Mouse (Mus musculus): ENCODE measurements around the gene Apbb2.
"Not testable (repeated sequence)": the region's sequence is repeated elsewhere in the genome, so short reads cannot be mapped to it uniquely, and the experiment has no call there.

Gene Apbb2

GRCm38 (mm10) chr5:66300576-66300975 lies 318.0 kb downstream of the Apbb2 start:
- no peak for DNase-seq (ENCODE audit: low read depth, low spot score)

GRCm38 (mm10) chr5:66298856-66299255 lies 319.7 kb downstream of the Apbb2 start:
- DNase-seq (ENCODE audit: low read depth, low spot score) = no peak

GRCm38 (mm10) chr5:66296116-66296515 lies 322.5 kb downstream of the Apbb2 start:
- no peak for DNase-seq (ENCODE audit: low read depth, low spot score)

- DNase-seq (ENCODE audit: low read depth, low spot score) = no peak
These were observed 323.6 kb downstream of the Apbb2 start for GRCm38 (mm10) chr5:66294952-66295351.

GRCm38 (mm10) chr5:66294106-66294625 lies 324.4 kb downstream of the Apbb2 start:
- no peak for DNase-seq (ENCODE audit: low read depth, low spot score)

GRCm38 (mm10) chr5:66280742-66281141 lies 337.8 kb downstream of the Apbb2 start:
- DNase-seq (ENCODE audit: low read depth, low spot score) = no peak

GRCm38 (mm10) chr5:66279650-66280049 lies 338.9 kb downstream of the Apbb2 start:
- DNase-seq (ENCODE audit: low read depth, low spot score) = no peak

GRCm38 (mm10) chr5:66274417-66274816 lies 344.2 kb downstream of the Apbb2 start:
- DNase-seq (ENCODE audit: low read depth, low spot score) = no peak

GRCm38 (mm10) chr5:66271141-66271540 lies 347.4 kb downstream of the Apbb2 start:
- no peak for DNase-seq (ENCODE audit: low read depth, low spot score)

- DNase-seq (ENCODE audit: low read depth, low spot score) = no peak
These were observed 349.0 kb downstream of the Apbb2 start for GRCm38 (mm10) chr5:66269616-66270015.

GRCm38 (mm10) chr5:66263398-66263797 lies 355.2 kb downstream of the Apbb2 start:
- no peak for DNase-seq (ENCODE audit: low read depth, low spot score)

- no peak for DNase-seq (ENCODE audit: low read depth, low spot score)
These were observed 356.1 kb downstream of the Apbb2 start for GRCm38 (mm10) chr5:66262475-66262874.

- no peak for DNase-seq (ENCODE audit: low read depth, low spot score)
These were observed 358.7 kb downstream of the Apbb2 start, which contains the start of gene Nsun7 for GRCm38 (mm10) chr5:66259756-66260448. Nsun7 (plus strand) TSS chr5:66259897.

- DNase-seq (ENCODE audit: low read depth, low spot score) = not testable (repeated sequence)
These were observed 359.2 kb downstream of the Apbb2 start for GRCm38 (mm10) chr5:66259431-66259755.

GRCm38 (mm10) chr5:66259000-66259399 lies 359.6 kb downstream of the Apbb2 start:
- no peak for DNase-seq (ENCODE audit: low read depth, low spot score)

- DNase-seq (ENCODE audit: low read depth, low spot score) = no peak
These were observed 363.5 kb downstream of the Apbb2 start for GRCm38 (mm10) chr5:66255044-66255443.

GRCm38 (mm10) chr5:66253219-66253618 lies 365.4 kb downstream of the Apbb2 start:
- DNase-seq (ENCODE audit: low read depth, low spot score) = no peak

Data from retina, adult 2 months (tissue).